Mouse (Mus musculus) kidney, adult 2 months (tissue): ENCODE measurements around the gene Sap30bp.

Experiments used
- CTCF ChIP-seq: fragments of 200-500 bp; conservative IDR thresholded peaks from 2 replicates; pipeline ENCODE4 v1.5.1; 2011; ENCODE audit warnings: low read depth, mild to moderate bottlenecking, control low read depth, low read length, moderate library complexity, mixed read lengths; ENCODE audit not compliant: insufficient read depth, insufficient read length
- POLR2A ChIP-seq: fragments of 200-500 bp; IDR thresholded peaks from one replicate; pipeline ENCODE4 v1.6.1; 2011; ENCODE audit warnings: low read depth, low read length, control low read depth

GRCm38 (mm10) chr11:115929031-115929430 lies 4.1 kb upstream of the Sap30bp start:
- TF ChIP-seq POLR2A: no peak
- no peak for TF ChIP-seq CTCF
